Comparison of ENCODE assay signal across 8 mouse cellular contexts in the genomic region with DNA sequence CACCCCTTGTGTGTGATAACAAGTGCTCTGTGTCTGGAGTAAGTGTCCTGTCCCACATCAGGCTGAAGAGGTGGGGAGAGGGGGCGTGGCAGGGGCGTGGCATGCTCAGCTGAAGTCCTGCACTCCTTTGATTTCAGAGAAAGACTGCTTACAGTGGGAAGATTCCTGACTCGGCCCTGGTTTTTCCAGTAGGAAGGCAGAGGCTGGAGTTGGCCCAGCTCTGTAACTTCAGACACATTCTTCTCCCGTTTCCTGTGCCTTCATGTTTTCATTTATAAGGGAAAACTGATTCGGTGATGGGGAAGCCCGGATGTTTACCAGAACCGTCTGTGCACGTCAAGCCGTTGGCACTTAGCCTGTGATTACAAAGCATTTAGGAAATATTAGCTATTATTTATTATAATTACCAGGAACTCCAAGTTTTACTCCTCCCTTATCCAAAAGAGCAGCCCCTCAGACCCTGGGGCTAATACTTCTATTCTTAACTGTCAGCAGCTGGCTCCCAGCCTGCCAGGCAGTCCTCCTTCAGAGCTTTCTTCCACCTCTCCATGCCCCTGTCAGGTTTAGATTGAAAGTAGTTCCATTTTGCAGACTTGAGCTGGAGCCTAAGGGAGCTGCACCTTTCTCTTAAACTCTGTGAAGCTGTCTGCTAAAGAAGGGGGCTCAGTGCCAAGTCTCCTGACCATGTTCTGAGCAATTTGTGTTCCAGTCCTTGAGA.
DNase-seq lines count a peak whose midpoint lies in the region; ATAC-seq and TF ChIP-seq lines count a peak whose summit lies in the region.

No protein-coding gene starts in this region.

- peaks cover 2% of the 10 kb centered on the region; the same call in 1 of the 2 replicates for H3K9me3 ChIP-seq in kidney, embryonic 14.5 days (ENCODE audit: control insufficient read depth, low read length)
- H3K9me3 ChIP-seq in lung, embryonic 15.5 days: no peaks in the 10 kb centered on the region

- WGBS in kidney, embryonic 14.5 days: 33% methylated on average over 9 of the region's 9 CpGs
- 14% methylated on average over 9 of the region's 9 CpGs for WGBS in lung, embryonic 15.5 days

- H3K27ac ChIP-seq in kidney, embryonic 14.5 days (ENCODE audit: low read depth, low read length): 0 out of 2 replicates have a peak overlapping the region, but pooled peaks have one; percentile 30
- H3K27ac ChIP-seq in lung, embryonic 15.5 days: peak overlapping the region; percentile 94

- H3K27me3 ChIP-seq in kidney, embryonic 14.5 days (ENCODE audit: control insufficient read depth, insufficient read depth, low read length): no peaks in the 10 kb centered on the region
- H3K27me3 ChIP-seq in lung, embryonic 15.5 days: no peaks in the 10 kb centered on the region

- H3K4me2 ChIP-seq in kidney, embryonic 14.5 days (replicated peaks; ENCODE audit: low read depth, low read length): no peak overlapping the region
- no peak overlapping the region for H3K4me2 ChIP-seq in lung, embryonic 15.5 days

- no peak overlapping the region for H3K4me3 ChIP-seq in kidney, embryonic 14.5 days (ENCODE audit: low read length)
- no peak overlapping the region for H3K4me3 ChIP-seq in lung, embryonic 15.5 days

- no peak for TF ChIP-seq CTCF in brain, embryonic 14.5 days (IDR thresholded peaks at IDR 0.05; ENCODE audit: borderline replicate concordance, extremely low read depth, insufficient read depth, insufficient read length)

- intact Hi-C loops in left cerebral cortex, postnatal 4 days (cut with DNase I): no loop called here

- H3K36me3 ChIP-seq in kidney, embryonic 14.5 days (ENCODE audit: control insufficient read depth, insufficient read depth, low read length): no peaks in the 10 kb centered on the region
- no peaks in the 10 kb centered on the region for H3K36me3 ChIP-seq in lung, embryonic 15.5 days

- no peak overlapping the region for H3K9ac ChIP-seq in kidney, embryonic 14.5 days (ENCODE audit: low read depth, low read length)
- H3K9ac ChIP-seq in lung, embryonic 15.5 days: no peak overlapping the region

- DNase-seq in adrenal gland, adult 2 months: peak; percentile 23
- DNase-seq in adrenal gland, postnatal 4 days (ENCODE audit: low spot score in 2 of 2): no peak
- DNase-seq in brain, embryonic 14.5 days (ENCODE audit: low read depth): peak; percentile 21
- no peak for DNase-seq in left cerebral cortex, postnatal 4 days
- no peak for DNase-seq in right cerebral cortex, adult 18-20 months
- no peak for DNase-seq in urinary bladder, postnatal 4 days (ENCODE audit: low spot score in 2 of 2)

- ATAC-seq in kidney, embryonic 14.5 days (ENCODE audit: low FRiP score, low TSS enrichment): no peak
- peak; percentile 75 for ATAC-seq in lung, embryonic 15.5 days (ENCODE audit: borderline replicate concordance, extremely low read depth, low FRiP score, low TSS enrichment)

- no peak for TF ChIP-seq POLR2A in brain, embryonic 14.5 days (IDR thresholded peaks at IDR 0.05; ENCODE audit: borderline replicate concordance, extremely low read depth, insufficient read depth, insufficient read length, poor library complexity, severe bottlenecking)

- H3K4me1 ChIP-seq in kidney, embryonic 14.5 days (ENCODE audit: control insufficient read depth, insufficient read depth, low read length): peaks cover 8% of the 10 kb centered on the region; the same call in 1 of the 2 replicates
- H3K4me1 ChIP-seq in lung, embryonic 15.5 days: peaks cover 24% of the 10 kb centered on the region

Comparison
In these comparisons a context has a peak if more than half of its experiments do, and no peak if none do; other contexts are left out.
1. DNase-seq: peak in adrenal gland, adult 2 months (single experiment) and brain, embryonic 14.5 days (single experiment); none in adrenal gland, postnatal 4 days (0 of 2), left cerebral cortex, postnatal 4 days (single experiment), right cerebral cortex, adult 18-20 months (single experiment) and urinary bladder, postnatal 4 days (0 of 2).